8 mouse cellular contexts compared by ENCODE assay signal in the genomic region with DNA sequence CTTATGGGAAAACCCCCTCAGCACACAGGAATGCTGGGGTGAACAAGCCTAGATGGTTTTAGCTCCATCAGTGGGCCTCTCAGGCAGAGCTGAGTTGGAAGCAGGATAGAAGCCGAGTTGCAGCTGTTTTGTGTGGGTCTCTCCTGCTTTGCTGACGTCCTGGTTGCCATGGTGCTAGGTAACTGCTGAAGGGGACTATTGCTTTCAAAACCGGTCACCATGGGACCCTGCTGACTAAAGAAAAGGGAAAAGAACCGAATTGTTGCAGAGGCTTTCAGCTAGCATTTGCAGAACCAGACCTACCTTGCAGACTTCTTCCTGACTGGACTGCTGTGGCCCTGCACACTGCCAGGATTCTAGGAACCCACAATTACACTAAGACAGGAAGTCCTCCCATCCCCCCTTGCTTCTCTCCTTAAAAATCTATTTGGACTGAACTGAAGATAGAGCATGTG. TPM values are rescaled to one million over a fixed set of nuclear protein-coding genes. Genes with fewer than 3 reads are reported as not detected.
A peak's percentile ranks its signal among the peaks of the same experiment; 100 is the strongest.
DNase-seq lines count a peak whose midpoint lies in the region; ATAC-seq lines count a peak whose summit lies in the region.

No protein-coding gene starts in this region.

- peak overlapping the region; percentile 9; the same call in 1 of the 2 replicates for H3K4me3 ChIP-seq in hindbrain, embryonic 16.5 days (ENCODE audit: low read length)
- H3K4me3 ChIP-seq in midbrain, embryonic 12.5 days = peak overlapping the region; percentile 51

- WGBS in hindbrain, embryonic 16.5 days = 3% methylated on average over 4 of the region's 4 CpGs
- WGBS in midbrain, embryonic 12.5 days = under 1% methylated on average over 4 of the region's 4 CpGs

- peak; percentile 34 for DNase-seq in ZHBTc4 (ENCODE audit: low read depth, low spot score)
- peak; percentile 48 for DNase-seq in embryo, embryonic 9.5 days (ENCODE audit: extremely low spot score)
- no peak for DNase-seq in urinary bladder, postnatal 10 days (ENCODE audit: low spot score)
- DNase-seq in ovary, adult 18-20 months (ENCODE audit: low spot score) = no peak
- DNase-seq in thymus, postnatal 36 days = no peak

- H3K9ac ChIP-seq in hindbrain, embryonic 16.5 days (ENCODE audit: low read depth, low read length) = peak overlapping the region; percentile 45
- peak overlapping the region; percentile 15; the same call in 1 of the 2 replicates for H3K9ac ChIP-seq in midbrain, embryonic 12.5 days (replicated peaks)

- no peaks in the 10 kb centered on the region for H3K27me3 ChIP-seq in hindbrain, embryonic 16.5 days (replicated peaks; ENCODE audit: control insufficient read depth, insufficient read depth, low read length)
- no peaks in the 10 kb centered on the region for H3K27me3 ChIP-seq in midbrain, embryonic 12.5 days

- no peaks in the 10 kb centered on the region for H3K9me3 ChIP-seq in hindbrain, embryonic 16.5 days (ENCODE audit: control insufficient read depth, low read length)
- H3K9me3 ChIP-seq in midbrain, embryonic 12.5 days = no peaks in the 10 kb centered on the region

- peak overlapping the region; percentile 93 for H3K27ac ChIP-seq in hindbrain, embryonic 16.5 days (ENCODE audit: low read depth, low read length)
- H3K27ac ChIP-seq in midbrain, embryonic 12.5 days (replicated peaks) = peak overlapping the region; percentile 93

- peak; percentile 78 for ATAC-seq in hindbrain, embryonic 16.5 days
- ATAC-seq in midbrain, embryonic 12.5 days (ENCODE audit: low FRiP score, low read depth) = peak; percentile 76
- ATAC-seq in megakaryocyte, adult 5-6 weeks (ENCODE audit: poor library complexity, severe bottlenecking) = no peak

- no peaks in the 10 kb centered on the region for H3K36me3 ChIP-seq in hindbrain, embryonic 16.5 days (ENCODE audit: control insufficient read depth, insufficient read depth, low read length)
- peaks cover 6% of the 10 kb centered on the region; the same call in 1 of the 2 replicates for H3K36me3 ChIP-seq in midbrain, embryonic 12.5 days

- peaks cover 33% of the 10 kb centered on the region for H3K4me1 ChIP-seq in hindbrain, embryonic 16.5 days (ENCODE audit: control insufficient read depth, insufficient read depth, low read depth, low read length)
- H3K4me1 ChIP-seq in midbrain, embryonic 12.5 days = peaks cover 45% of the 10 kb centered on the region

- H3K4me2 ChIP-seq in hindbrain, embryonic 16.5 days (ENCODE audit: low read length) = peak overlapping the region; percentile 63
- H3K4me2 ChIP-seq in midbrain, embryonic 12.5 days (replicated peaks) = peak overlapping the region; percentile 72

RNA-seq across cellular contexts. Expression of a gene that starts 9.8 kb away (rescaled TPM):
- polyA plus RNA-seq in hindbrain, embryonic 16.5 days (2015; fragmentation: Nextera tagmentation; extraction: Ambion mirVana) = 36.1 and 41.3 TPM in 2 replicates
- 42.4 and 42.7 TPM in 2 replicates for polyA plus RNA-seq in midbrain, embryonic 12.5 days (2016; fragmentation: Nextera tagmentation; extraction: Ambion mirVana)
- 7.4 and 9.8 TPM in 2 replicates for total RNA-seq in megakaryocyte, adult 5-6 weeks (2015)
- total RNA-seq in megakaryocyte, adult 5-6 weeks (2017) = 7.7 and 11.0 TPM in 2 replicates

RNA-seq across cellular contexts. Expression of a gene that starts 31.6 kb away (rescaled TPM):
- 12.6 and 15.1 TPM in 2 replicates for polyA plus RNA-seq in hindbrain, embryonic 16.5 days (2015; fragmentation: Nextera tagmentation; extraction: Ambion mirVana)
- 28.3 and 30.0 TPM in 2 replicates for polyA plus RNA-seq in midbrain, embryonic 12.5 days (2016; fragmentation: Nextera tagmentation; extraction: Ambion mirVana)
- total RNA-seq in megakaryocyte, adult 5-6 weeks (2015) = 44.0 and 52.2 TPM in 2 replicates
- total RNA-seq in megakaryocyte, adult 5-6 weeks (2017) = 92.3 and 104 TPM in 2 replicates

RNA-seq across cellular contexts. Expression of a gene that starts 58.6 kb away (rescaled TPM):
- 3.0 and 3.9 TPM in 2 replicates for polyA plus RNA-seq in hindbrain, embryonic 16.5 days (2015; fragmentation: Nextera tagmentation; extraction: Ambion mirVana)
- 2.5 and 2.9 TPM in 2 replicates for polyA plus RNA-seq in midbrain, embryonic 12.5 days (2016; fragmentation: Nextera tagmentation; extraction: Ambion mirVana)
- total RNA-seq in megakaryocyte, adult 5-6 weeks (2015) = 3.1 and 4.5 TPM in 2 replicates
- 6.7 and 6.8 TPM in 2 replicates for total RNA-seq in megakaryocyte, adult 5-6 weeks (2017)

Comparison
In these comparisons a context has a peak if more than half of its experiments do, and no peak if none do; other contexts are left out.
1. DNase-seq: peak in ZHBTc4 (single experiment) and embryo, embryonic 9.5 days (single experiment); none in urinary bladder, postnatal 10 days (single experiment), ovary, adult 18-20 months (single experiment) and thymus, postnatal 36 days (0 of 2).